Mouse (Mus musculus) urinary bladder, postnatal 14 days (tissue): ENCODE measurements around the gene Pak1.
"Not testable (repeated sequence)": the region's sequence is repeated elsewhere in the genome, so short reads cannot be mapped to it uniquely, and the experiment has no call there.

Experiments used
- DNase-seq: peaks from one replicate; pipeline ENCODE4 v3.0.0; 2021; ENCODE audit warnings: low spot score

Gene Pak1

GRCm38 (mm10) chr7:97849557-97849956 lies 61.2 kb downstream of the Pak1 start:
- DNase-seq = not testable (repeated sequence)

GRCm38 (mm10) chr7:97850331-97850730 lies 62.0 kb downstream of the Pak1 start:
- DNase-seq = no peak

- no peak for DNase-seq
Measured at GRCm38 (mm10) chr7:97863512-97863911, 75.2 kb downstream of the Pak1 start.

GRCm38 (mm10) chr7:97864531-97864930 lies 76.2 kb downstream of the Pak1 start:
- DNase-seq = no peak

- no peak for DNase-seq
Measured at GRCm38 (mm10) chr7:97867866-97868265, 79.5 kb downstream of the Pak1 start.

- no peak for DNase-seq
Measured at GRCm38 (mm10) chr7:97868766-97869165, 80.4 kb downstream of the Pak1 start.

GRCm38 (mm10) chr7:97872396-97872795 lies 84.1 kb downstream of the Pak1 start:
- DNase-seq = no peak

GRCm38 (mm10) chr7:97873317-97873716 lies 85.0 kb downstream of the Pak1 start:
- no peak for DNase-seq

GRCm38 (mm10) chr7:97877846-97878538 lies 89.7 kb downstream of the Pak1 start:
- DNase-seq = no peak

GRCm38 (mm10) chr7:97911646-97912045 lies 123.3 kb downstream of the Pak1 start:
- no peak for DNase-seq

- DNase-seq = no peak
Measured at GRCm38 (mm10) chr7:97914833-97915516, 126.6 kb downstream of the Pak1 start.

GRCm38 (mm10) chr7:97919742-97920141 lies 131.4 kb downstream of the Pak1 start, which contains the start of gene Gdpd4:
Gene Gdpd4 (plus strand): TSS chr7:97919955.
- DNase-seq = no peak

- no peak for DNase-seq
Measured at GRCm38 (mm10) chr7:97925819-97926218, 137.5 kb downstream of the Pak1 start.

- no peak for DNase-seq
Measured at GRCm38 (mm10) chr7:97926978-97927377, 138.6 kb downstream of the Pak1 start.

- no peak for DNase-seq
Measured at GRCm38 (mm10) chr7:97944485-97944884, 156.1 kb downstream of the Pak1 start.
